Mouse (Mus musculus) large intestine, adult 2 months (tissue): ENCODE data around the gene Igfbp5. TPM values are rescaled to one million over a fixed set of nuclear protein-coding genes. Genes with fewer than 3 reads are reported as not detected.

ENCODE experiments used
- DNase-seq: peaks from one replicate; pipeline ENCODE4 v3.0.0-alpha.2; 2012; ENCODE audit warnings: low read depth, low spot score
- WGBS: fragments of 180-500 bp; shearing (Covaris S2); methylation state at CpG from one replicate; pipeline ENCODE4 v1.1.7; 2018; 5-methylcytosine and 5-hydroxymethylcytosine counted together
- polyA plus RNA-seq: library from polyadenylated mRNA; depleted of rRNA; stranded (reverse); fragments of >200 nt; gene quantifications from 2 replicates; pipeline ENCODE4 v1.2.3, GENCODE M21; 2012; rRNA removed

Igfbp5 gene
- 13.5 and 14.0 TPM in 2 replicates for polyA plus RNA-seq

DNA sequence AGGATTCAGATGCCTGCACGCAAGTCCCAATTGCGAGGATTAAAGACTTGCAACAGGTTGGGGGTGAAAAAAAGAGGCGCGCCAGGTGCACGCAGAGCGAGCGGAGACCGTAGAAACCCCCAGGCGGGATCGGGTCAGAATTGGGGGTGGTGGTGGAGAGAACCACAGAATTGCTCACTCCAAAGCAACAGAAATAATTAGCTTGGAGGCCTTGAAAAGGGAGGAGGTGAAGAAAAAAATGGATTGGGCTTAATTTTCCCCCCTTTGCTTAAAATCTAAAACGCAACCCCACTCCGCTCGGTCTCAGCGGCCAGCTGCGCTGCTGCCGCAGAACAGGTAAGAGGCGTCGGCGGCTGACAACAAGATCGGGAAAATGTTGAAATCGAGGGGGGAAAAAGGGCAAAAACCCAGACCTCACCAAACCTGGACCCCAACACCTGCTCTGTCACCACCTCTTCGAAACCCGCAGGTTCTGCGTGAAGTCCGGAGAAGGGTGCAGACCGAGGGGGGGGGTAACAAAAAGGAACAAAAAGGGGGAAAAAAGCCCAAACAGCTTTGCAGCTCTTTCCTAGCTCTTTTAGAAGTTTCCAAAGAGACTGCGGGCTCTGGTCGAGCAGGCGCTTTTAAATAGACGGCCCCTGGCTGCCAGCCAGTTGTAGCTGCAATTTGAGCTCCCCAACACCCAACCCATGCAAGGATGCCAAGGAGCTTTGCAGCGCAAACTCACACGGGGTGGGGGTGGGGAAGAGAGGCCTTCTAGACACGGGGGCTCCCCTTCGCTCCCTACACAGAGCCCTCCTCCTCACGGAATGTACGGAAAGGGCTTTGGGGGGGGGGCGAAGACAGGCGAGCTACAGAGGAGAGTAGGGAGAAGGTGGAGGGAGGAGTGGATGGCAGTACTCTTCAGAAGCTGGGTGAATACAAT lies at the start of gene Igfbp5:
Gene Igfbp5, minus strand, starts transcription at position 598 of the 925 bp plus-strand sequence.
- no peak for DNase-seq
- WGBS = 2% methylated on average over 38 of the region's 38 CpGs

DNA sequence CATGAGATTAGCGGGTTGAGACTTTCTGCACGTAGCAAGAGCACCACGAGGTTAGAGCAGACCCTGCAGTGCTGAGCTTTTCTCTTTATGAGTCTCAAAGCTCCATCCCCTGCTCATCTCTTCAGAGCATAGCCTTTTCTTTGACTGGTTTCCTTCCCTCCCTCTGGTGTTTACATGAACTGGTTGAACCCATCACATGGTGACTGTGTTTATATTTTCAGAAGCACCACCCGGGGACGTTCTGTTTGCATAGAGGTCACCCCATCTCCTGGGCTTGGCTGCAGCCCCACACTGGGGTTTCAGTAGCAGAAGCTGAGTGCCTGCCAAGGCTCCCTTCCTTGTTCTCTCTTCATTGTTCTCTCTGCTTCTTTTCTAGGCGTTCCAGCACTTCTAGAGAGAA lies 40.1 kb upstream of the Igfbp5 start:
- 23% methylated on average over 6 of the region's 6 CpGs for WGBS

GRCm38 (mm10) chr1:72913073-72913472 lies 38.4 kb upstream of the Igfbp5 start:
- DNase-seq = no peak
- WGBS = 30% methylated on average over 5 of the region's 5 CpGs

More for the DNA sequence above, 40.1 kb upstream of the Igfbp5 start:
- no peak for DNase-seq

GRCm38 (mm10) chr1:72895821-72896220 lies 21.1 kb upstream of the Igfbp5 start:
- no peak for DNase-seq
- 47% methylated on average over 2 of the region's 2 CpGs for WGBS

- DNase-seq = no peak
- 8% methylated on average over 1 of the region's 1 CpGs for WGBS
Measured at GRCm38 (mm10) chr1:72887910-72888309, 13.2 kb upstream of the Igfbp5 start.

GRCm38 (mm10) chr1:72885819-72886169 lies 11.1 kb upstream of the Igfbp5 start:
- 66% methylated on average over 7 of the region's 7 CpGs for WGBS

DNA sequence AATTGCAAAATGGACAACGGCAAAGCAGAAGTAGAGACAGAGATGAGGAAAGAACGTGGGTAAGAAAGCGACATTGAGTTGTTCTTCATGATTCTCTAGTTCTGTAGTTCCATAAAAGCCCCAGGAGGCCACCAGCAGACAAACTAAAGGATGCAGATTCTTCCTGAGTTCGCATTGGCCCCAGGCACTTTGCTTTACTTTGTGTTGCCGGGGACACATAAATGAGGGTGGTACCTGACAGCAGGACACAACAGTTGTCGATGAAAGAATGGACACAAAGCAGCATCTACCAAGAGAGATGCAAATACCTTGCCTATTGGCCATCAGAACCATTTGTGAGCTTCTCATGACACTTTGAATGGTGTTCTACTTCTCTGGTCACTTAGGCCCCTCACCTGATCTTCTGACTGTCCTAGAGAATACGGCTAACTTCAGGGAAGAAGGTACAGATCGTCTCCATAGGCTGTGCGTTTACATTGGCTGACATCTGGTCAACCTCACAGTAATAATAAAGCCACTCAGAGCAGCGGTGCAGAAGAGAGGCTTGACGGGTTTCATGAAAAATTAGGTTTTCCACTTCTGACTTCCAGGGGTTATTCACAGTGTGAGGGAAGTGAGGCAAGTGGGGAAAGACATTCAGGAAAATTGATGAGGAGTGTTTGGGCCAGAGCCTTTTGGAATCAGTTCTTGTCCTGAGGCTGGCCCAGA lies 10.6 kb upstream of the Igfbp5 start:
- DNase-seq = no peak
- 84% methylated on average over 11 of the region's 11 CpGs for WGBS

More at GRCm38 (mm10) chr1:72885819-72886169, 11.1 kb upstream of the Igfbp5 start:
- DNase-seq = no peak

- no peak for DNase-seq
- 64% methylated on average over 4 of the region's 4 CpGs for WGBS
Measured at GRCm38 (mm10) chr1:72879319-72879634, 4.6 kb upstream of the Igfbp5 start.

DNA sequence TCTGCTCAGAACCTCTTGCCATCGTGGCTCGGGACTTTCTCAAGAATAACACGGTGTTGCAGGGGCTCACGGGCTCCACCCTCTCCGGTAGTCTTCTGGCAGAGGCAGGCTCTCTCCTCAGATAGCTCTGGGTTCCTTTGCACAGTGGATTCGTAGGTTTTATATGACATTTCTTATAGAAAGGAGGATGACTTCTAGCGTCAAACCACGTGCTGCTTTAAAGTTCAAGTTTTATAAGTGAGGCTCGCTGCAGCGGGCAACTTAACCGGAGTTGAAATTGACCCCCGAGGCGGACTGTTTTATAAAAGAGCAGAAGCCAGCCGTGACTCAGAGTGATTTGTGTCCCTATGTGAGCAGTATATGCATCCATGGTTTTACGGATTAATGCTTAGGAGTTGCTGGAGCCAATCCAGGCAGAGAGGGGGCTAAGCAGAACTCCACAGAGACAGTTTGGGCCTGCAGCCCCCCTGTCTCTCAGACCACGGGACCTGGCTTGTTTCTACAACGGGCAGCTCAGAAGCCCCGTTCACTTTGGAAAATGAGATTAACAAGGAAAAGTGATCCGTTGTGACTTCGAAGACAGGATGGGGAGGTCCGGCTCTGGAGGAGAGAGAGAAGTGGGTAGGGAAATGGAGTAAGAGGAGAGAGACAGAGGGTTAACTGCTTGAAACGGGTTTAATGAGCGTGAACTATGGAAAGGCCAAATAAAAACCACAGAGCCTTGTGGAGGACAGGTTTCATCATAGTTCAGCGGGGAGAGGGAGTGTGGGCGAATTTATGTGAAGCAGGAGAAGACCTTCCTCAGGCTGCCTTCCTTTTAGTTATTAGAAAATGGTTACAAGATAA lies 4.0 kb upstream of the Igfbp5 start:
- DNase-seq = no peak
- WGBS = 43% methylated on average over 25 of the region's 25 CpGs

DNA sequence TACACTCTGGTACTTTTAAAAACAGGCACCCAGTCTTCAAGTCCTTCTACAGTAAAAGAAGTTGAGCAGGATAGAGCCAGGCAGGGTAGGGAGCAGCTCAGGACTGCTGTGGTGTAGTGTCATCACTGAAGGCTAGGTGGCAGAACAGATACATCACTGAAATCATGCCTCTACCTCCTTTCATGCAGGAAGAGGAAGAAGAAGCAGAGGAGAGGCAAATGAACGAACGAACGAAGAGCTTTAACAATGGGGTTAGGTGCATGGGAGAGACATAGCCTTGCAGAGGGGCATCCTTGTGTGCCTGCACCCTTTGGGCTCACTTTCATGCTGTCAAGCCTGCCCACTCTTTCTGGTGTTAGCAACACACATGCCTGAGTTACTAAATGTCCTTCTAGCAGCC lies 3.2 kb upstream of the Igfbp5 start:
- no peak for DNase-seq
- whole genome bisulfite sequencing = 4% methylated on average over 3 of the region's 3 CpGs

DNA sequence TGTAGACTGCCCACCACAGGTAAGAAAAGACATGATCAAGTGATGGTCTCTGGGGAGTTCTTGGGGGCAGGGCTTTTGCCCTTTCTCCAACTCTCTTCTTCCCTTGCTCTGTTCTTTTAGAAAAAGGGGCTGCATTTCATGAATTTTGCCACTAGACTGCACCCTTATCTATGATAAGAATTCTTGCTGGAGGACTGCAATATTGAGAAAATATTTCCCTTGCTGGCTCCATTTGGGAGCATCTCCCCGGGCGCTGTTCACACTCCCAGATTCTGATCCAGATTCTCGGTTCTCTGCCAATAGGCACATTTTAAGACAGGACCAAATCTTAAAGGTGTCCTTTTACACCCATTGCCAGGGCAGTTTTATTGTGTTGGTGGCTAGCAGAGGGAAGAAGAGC lies 1.4 kb upstream of the Igfbp5 start:
- DNase-seq = no peak

DNA sequence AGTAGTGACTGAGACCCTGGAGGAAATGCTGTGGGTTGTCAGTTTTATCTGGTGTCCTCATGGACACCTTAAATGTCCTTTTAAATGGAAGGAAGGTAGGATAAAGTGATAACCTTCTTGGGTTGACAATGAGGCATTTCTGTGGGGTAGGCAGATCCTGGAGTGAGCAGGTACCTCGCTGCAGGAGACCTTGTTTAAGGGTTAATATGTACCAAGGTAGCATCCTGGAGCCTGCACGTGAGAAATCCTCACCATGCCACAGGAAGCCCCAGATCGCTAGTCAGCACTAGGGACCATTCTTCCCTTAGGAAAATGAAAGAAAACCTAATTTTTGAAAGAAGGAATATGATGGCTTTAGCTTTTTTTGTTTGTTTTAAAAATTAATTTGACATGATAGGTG lies 1.0 kb upstream of the Igfbp5 start:
- DNase-seq = no peak
- 18% methylated on average over 3 of the region's 3 CpGs for WGBS

More for the DNA sequence above, 1.4 kb upstream of the Igfbp5 start:
- WGBS = 47% methylated on average over 3 of the region's 3 CpGs

GRCm38 (mm10) chr1:72873511-72874286 lies 985 bp downstream of the Igfbp5 start:
- 1% methylated on average over 43 of the region's 43 CpGs for WGBS

DNA sequence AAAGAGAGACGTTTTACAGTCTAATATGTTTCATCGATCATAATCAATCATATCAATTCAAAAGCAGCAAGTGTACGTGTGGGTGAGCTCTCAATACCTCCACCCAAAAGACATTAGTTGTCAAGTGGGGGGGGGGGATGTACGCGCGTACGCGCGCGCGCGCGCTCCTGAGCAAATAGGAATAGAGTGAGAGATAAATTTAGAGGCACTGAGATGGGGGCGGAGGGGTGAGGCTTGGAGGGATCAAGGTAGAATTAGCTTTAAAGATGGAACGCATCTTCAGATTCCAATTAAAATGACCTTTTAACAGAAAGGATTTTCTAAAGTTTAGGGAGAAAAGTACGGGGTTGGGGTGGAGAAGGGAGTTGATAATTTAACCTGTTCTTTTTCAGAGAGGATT lies 1.6 kb downstream of the Igfbp5 start:
- DNase-seq = no peak
- 3% methylated on average over 16 of the region's 16 CpGs for WGBS

More at GRCm38 (mm10) chr1:72873511-72874286, 985 bp downstream of the Igfbp5 start:
- no peak for DNase-seq

DNA sequence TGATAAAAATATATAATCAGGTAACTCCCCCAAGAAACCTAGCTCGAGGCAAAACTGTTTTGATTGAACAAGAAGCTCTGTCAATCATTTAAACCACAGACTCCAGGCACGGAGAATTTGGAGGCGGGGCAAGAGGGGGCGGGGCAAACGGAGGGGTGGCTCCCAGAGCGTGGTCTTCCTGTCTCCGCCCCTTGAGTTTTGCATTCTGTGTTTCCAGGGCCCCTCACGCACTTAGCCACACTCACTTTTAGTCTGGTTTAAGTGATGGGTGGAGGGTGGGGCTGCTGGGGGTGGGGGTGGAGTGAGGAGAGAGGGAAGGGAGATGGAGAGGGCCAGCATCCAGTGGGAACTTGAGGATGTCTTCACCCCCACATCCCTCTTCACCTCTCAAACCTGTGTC lies 2.2 kb downstream of the Igfbp5 start:
- no peak for DNase-seq
- 3% methylated on average over 8 of the region's 8 CpGs for WGBS

DNA sequence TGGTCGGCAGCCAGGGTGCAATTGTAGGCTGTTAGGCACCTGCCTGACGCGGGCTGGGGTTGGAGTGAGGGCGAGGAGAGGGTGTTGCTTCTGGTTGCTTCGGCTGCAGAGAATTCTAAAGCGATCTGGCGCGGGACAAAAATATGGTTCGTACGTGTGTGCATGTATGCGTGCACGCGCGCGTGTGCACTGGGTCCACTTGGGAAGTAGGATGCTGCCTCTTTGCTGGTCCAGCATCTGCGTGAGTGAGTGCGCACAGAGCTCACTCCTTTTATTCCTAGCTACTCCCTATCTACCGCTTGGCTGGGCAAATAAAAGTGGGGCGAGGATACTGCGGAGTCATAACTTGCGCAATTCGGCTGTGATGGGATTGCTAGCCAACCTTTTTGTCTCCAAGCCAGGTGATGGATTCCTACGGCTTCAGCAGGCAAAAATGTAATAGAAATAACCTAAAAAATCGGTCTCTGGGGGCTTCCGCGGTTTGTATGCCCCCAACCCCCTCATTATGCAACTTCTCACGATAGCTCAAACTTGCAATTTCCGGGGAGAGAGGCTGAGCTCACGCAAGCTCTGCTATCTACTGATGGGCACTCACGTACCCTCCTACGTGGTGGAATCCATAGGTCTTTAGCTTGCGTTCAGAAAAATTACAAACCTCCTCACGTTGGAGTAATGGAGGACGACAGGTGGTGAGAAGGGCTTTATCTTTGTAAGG lies 2.8 kb downstream of the Igfbp5 start:
- 2% methylated on average over 34 of the region's 34 CpGs for WGBS
- no peak for DNase-seq

GRCm38 (mm10) chr1:72871337-72871696 lies 3.4 kb downstream of the Igfbp5 start:
- no peak for DNase-seq
- WGBS = 2% methylated on average over 6 of the region's 6 CpGs

DNA sequence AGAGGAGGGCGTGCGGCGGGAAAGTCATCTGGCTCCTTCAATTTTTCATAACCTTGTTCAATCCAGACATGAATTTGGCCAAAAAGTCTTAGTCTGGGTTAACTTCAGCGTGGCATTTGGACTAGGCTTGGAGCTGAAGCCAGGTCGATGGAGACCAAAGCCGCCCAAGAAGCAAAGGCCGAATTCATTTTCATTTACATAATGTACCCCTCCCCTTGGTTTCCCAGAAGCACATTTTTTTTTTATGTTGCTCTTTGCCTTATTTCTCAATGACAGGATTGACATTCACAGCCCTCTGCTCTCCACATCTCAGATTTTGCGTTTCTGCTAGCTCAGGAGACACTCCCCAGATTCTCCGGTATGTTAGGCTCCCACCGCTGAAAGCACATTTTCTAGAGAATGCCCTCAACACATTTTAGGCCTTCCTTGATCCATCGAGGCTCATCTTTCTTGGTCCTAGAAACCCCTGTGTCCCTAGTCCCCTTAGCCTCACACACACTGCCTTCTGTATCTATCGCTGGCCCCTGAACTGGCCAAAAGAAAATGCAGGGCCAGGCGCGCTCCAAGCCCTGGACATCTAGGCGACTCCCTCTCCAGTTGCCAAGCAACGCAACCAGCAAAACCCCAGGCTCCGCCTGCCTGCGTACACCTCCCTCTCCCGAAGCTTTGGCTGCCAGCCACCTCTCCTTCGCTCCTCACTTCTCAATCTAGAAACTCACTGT lies 3.9 kb downstream of the Igfbp5 start:
- WGBS = 2% methylated on average over 20 of the region's 20 CpGs
- no peak for DNase-seq
